ENCODE assay signal across 8 mouse cellular contexts in genomic region chr5:77265081-77265670, GRCm38 (mm10). TPM values are rescaled to one million over a fixed set of nuclear protein-coding genes. Genes with fewer than 3 reads are reported as not detected.
DNase-seq lines count a peak whose midpoint lies in the region; ATAC-seq and TF ChIP-seq lines count a peak whose summit lies in the region.

Gene Rest, plus strand, starts transcription at chr5:77265491.

- peak within 1 kb of the TSS; percentile 83 for H3K4me3 ChIP-seq in forebrain, postnatal 0 days (ENCODE audit: low read depth, low read length)

- TF ChIP-seq CTCF in forebrain, postnatal 0 days (IDR thresholded peaks at IDR 0.05; ENCODE audit: low read depth) = no peak

- peak within 1 kb of the TSS; percentile 69 for H3K27ac ChIP-seq in forebrain, postnatal 0 days (ENCODE audit: low read depth, low read length)

- H3K4me1 ChIP-seq in forebrain, postnatal 0 days (ENCODE audit: insufficient read depth) = 0 out of 2 replicates have a peak, but pooled peaks cover 3% of the 10 kb centered on the region

- DNase-seq in R1 (ENCODE audit: low read depth, low spot score) = peak; percentile 96
- peak; percentile 24 for DNase-seq in cerebellum, adult 8-10 months
- peak; percentile 64 for DNase-seq in forebrain, postnatal 0 days
- peak; percentile 86 for DNase-seq in heart, postnatal 4 days
- peak; percentile 64 to 75 for DNase-seq in layer of hippocampus, postnatal 10 days (ENCODE audit: low spot score in 2 of 2)
- DNase-seq in lung, postnatal 36 days = peak; percentile 70
- DNase-seq in retina, postnatal 1 day = peak; percentile 91
- peak; percentile 27 for DNase-seq in urinary bladder, postnatal 10 days (ENCODE audit: low spot score)

- H3K36me3 ChIP-seq in forebrain, postnatal 0 days (ENCODE audit: insufficient read depth) = peaks cover 3% of the 10 kb centered on the region; the same call in 1 of the 2 replicates

- peak within 1 kb of the TSS; percentile 59 for H3K9ac ChIP-seq in forebrain, postnatal 0 days

- H3K9me3 ChIP-seq in forebrain, postnatal 0 days (ENCODE audit: low read length) = no peaks in the 10 kb centered on the region

- peak; percentile 80 for ATAC-seq in forebrain, postnatal 0 days

- under 1% methylated on average over 66 of the region's 78 CpGs for WGBS in forebrain, postnatal 0 days

- no peaks in the 10 kb centered on the region; the same call in 1 of the 2 replicates for H3K27me3 ChIP-seq in forebrain, postnatal 0 days (ENCODE audit: insufficient read depth, low read length)

- H3K4me2 ChIP-seq in forebrain, postnatal 0 days (ENCODE audit: low read depth) = peak within 1 kb of the TSS; percentile 90

RNA-seq across cellular contexts. Expression of gene Rest, which starts in this region (rescaled TPM):
- 5.2 and 8.3 TPM in 2 replicates for total RNA-seq in forebrain, postnatal 0 days (2014; rRNA removed)
- polyA plus RNA-seq in forebrain, postnatal 0 days (2015; fragmentation: Nextera tagmentation; extraction: Ambion mirVana) = 2.2 and 3.1 TPM in 2 replicates
- total RNA-seq in heart, postnatal 4 days (2021) = 10 to 100 TPM; 33.2 to 34.3 TPM
- total RNA-seq in layer of hippocampus, postnatal 10 days (2021) = 1 to 10 TPM; 6.0 to 6.1 TPM

Comparison
In these comparisons a context has a peak if more than half of its experiments do, and no peak if none do; other contexts are left out.
1. Peak in every context shown above with its lines: DNase-seq, ATAC-seq, H3K4me3 ChIP-seq and H3K27ac ChIP-seq.
2. DNase-seq: peak in every context shown above with its lines; median percentile 96 in R1; 91 in retina, postnatal 1 day; 86 in heart, postnatal 4 days; 70 in lung, postnatal 36 days; 70 in layer of hippocampus, postnatal 10 days; 64 in forebrain, postnatal 0 days; 27 in urinary bladder, postnatal 10 days; 24 in cerebellum, adult 8-10 months.